Mouse (Mus musculus) heart, embryonic 14.5 days (tissue): Measurements from ENCODE around the gene Pard3. TPM values are rescaled to one million over a fixed set of nuclear protein-coding genes. Genes with fewer than 3 reads are reported as not detected.

Source experiments
- ATAC-seq: fragments of 200-750 bp; cut with Nextera tagmentation; 2 replicates; pipeline ENCODE4 v1.8.0; 2017; ENCODE audit warnings: low read depth, moderate TSS enrichment; ENCODE audit not compliant: insufficient number of reproducible peaks, insufficient read depth, low FRiP score
- H3K27ac ChIP-seq, 2 experiments: fragments of 200-500 bp in 1 of 2; fragments of 300-500 bp in 1 of 2; sonication (generic) in 1 of 2; replicated peaks in 1 of 2; 2 replicates each; pipeline ENCODE4 v1.5.1; 2012 to 2014; ENCODE audit warnings: low read depth in 2 of 2, low read length in 2 of 2, control low read depth in 1 of 2, mild to moderate bottlenecking in 1 of 2, mixed read lengths in 1 of 2; ENCODE audit not compliant: control insufficient read depth in 1 of 2, insufficient read depth in 1 of 2
- H3K27me3 ChIP-seq: fragments of 300-500 bp; sonication (generic); 2 replicates; pipeline ENCODE4 v1.6.1; 2014; ENCODE audit warnings: mild to moderate bottlenecking, low read length, control low read depth; ENCODE audit not compliant: control insufficient read depth, insufficient read depth
- H3K36me3 ChIP-seq: fragments of 300-500 bp; sonication (generic); 2 replicates; pipeline ENCODE4 v1.6.1; 2014; ENCODE audit warnings: mild to moderate bottlenecking, control low read depth, low read length, mixed read lengths; ENCODE audit not compliant: control insufficient read depth, insufficient read depth
- H3K4me1 ChIP-seq, 2 experiments: fragments of 200-500 bp in 1 of 2; fragments of 300-500 bp in 1 of 2; sonication (generic) in 1 of 2; 2 replicates each; pipeline ENCODE4 v1.6.1; 2012 to 2014; ENCODE audit warnings: low read length in 2 of 2, control low read depth in 1 of 2, mixed read lengths in 1 of 2; ENCODE audit not compliant: control insufficient read depth in 2 of 2, insufficient read depth in 2 of 2
- H3K4me2 ChIP-seq: fragments of 300-500 bp; sonication (generic); 2 replicates; pipeline ENCODE4 v1.6.1; 2014; ENCODE audit warnings: mild to moderate bottlenecking, low read length
- H3K4me3 ChIP-seq, 2 experiments: fragments of 200-500 bp in 1 of 2; fragments of 300-500 bp in 1 of 2; sonication (generic) in 1 of 2; 2 replicates each; pipeline ENCODE4 v1.5.1; 2012 to 2014; ENCODE audit warnings: low read length in 2 of 2, mild to moderate bottlenecking in 2 of 2, control low read depth in 1 of 2, low read depth in 1 of 2, moderate library complexity in 1 of 2; ENCODE audit not compliant: control insufficient read depth in 1 of 2, insufficient read depth in 1 of 2
- H3K9ac ChIP-seq: fragments of 300-500 bp; sonication (generic); 2 replicates; pipeline ENCODE4 v1.6.1; 2014; ENCODE audit warnings: mild to moderate bottlenecking, low read length
- H3K9me3 ChIP-seq: fragments of 300-500 bp; sonication (generic); 2 replicates; pipeline ENCODE4 v1.6.1; 2016; ENCODE audit warnings: low read length, control low read depth; ENCODE audit not compliant: control insufficient read depth
- WGBS: fragments of 180-500 bp; shearing (Covaris S2); extraction: QIAGEN DNeasy Blood & Tissue Kit; methylation state at CpG from one replicate; pipeline ENCODE4 v1.1.7; 2014; 5-methylcytosine and 5-hydroxymethylcytosine counted together
- polyA plus RNA-seq: library from polyadenylated mRNA; unstranded; fragments of >200 nt; fragmentation: Nextera tagmentation; extraction: Ambion mirVana; gene quantifications from 2 replicates; pipeline ENCODE4 v1.2.1, GENCODE M21; 2014

The Pard3 gene
- polyA plus RNA-seq, 1 experiment from 2014 or later: 21.2 TPM

DNA sequence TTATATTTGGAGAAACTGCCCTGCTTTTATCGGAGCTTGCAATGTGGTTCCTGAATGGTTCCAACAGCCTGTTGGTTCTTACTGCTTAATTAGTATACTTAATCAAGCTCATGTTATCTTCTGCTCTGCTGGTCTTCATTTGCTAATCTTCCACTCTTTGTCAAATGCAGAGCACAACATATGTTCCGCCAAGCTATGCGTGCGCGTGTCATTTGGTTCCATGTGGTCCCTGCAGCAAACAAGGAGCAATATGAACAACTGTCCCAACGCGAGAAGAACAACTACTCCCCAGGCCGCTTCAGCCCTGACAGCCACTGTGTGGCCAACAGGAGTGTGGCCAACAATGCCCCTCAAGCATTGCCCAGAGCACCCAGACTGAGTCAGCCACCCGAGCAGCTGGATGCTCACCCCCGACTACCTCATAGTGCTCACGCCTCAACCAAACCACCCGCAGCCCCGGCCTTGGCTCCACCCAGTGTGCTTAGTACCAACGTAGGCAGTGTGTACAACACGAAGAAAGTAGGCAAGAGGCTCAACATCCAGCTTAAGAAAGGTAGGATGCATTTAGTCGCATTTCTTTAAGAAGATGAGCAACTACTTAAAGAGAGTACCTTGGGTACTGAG is 307.7 kb downstream of the Pard3 start:
- no peak overlapping the region for H3K27ac ChIP-seq
- no peaks in the 10 kb centered on the region for H3K9me3 ChIP-seq
- no peak for ATAC-seq
- H3K9ac ChIP-seq: no peak overlapping the region
- no peak overlapping the region for H3K4me2 ChIP-seq
- no peak overlapping the region for H3K4me3 ChIP-seq
- H3K27me3 ChIP-seq: no peaks in the 10 kb centered on the region
- H3K36me3 ChIP-seq: peaks cover 30% of the 10 kb centered on the region
- 93% methylated on average over 16 of the region's 16 CpGs for WGBS
- H3K4me1 ChIP-seq: no peaks in the 10 kb centered on the region; a peak in 1 of 4 replicates

DNA sequence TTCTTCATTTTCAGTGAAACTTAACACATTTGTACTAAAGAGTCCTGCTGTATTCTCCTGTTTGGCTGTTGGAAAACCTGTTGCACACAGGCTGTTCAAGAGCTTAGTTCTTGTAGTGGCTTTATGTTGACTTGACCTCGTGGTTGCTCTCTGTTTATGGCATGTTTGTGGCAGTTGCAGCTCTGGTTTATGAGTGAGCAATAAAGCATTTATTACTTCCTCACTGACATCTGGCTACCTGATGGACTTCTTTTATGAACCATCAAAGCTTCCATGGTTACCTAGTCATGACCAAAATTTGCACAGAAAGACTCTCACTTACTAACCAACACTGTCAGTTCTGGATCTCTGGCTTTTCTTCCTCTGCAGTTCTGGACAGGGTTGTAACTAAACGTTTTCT is 314.1 kb downstream of the Pard3 start:
- Histone ChIP-seq H3K4me1 (no peaks in the 10 kb centered on the region; a peak in 1 of 4 replicates), H3K27ac (no peak overlapping the region), H3K9me3 (no peaks in the 10 kb centered on the region), H3K4me2 (no peak overlapping the region), H3K36me3 (peaks cover 33% of the 10 kb centered on the region), H3K9ac (no peak overlapping the region), H3K4me3 (no peak overlapping the region), H3K27me3 (no peaks in the 10 kb centered on the region)
- ATAC-seq: no peak
- WGBS: 73% methylated on average over 2 of the region's 2 CpGs

DNA sequence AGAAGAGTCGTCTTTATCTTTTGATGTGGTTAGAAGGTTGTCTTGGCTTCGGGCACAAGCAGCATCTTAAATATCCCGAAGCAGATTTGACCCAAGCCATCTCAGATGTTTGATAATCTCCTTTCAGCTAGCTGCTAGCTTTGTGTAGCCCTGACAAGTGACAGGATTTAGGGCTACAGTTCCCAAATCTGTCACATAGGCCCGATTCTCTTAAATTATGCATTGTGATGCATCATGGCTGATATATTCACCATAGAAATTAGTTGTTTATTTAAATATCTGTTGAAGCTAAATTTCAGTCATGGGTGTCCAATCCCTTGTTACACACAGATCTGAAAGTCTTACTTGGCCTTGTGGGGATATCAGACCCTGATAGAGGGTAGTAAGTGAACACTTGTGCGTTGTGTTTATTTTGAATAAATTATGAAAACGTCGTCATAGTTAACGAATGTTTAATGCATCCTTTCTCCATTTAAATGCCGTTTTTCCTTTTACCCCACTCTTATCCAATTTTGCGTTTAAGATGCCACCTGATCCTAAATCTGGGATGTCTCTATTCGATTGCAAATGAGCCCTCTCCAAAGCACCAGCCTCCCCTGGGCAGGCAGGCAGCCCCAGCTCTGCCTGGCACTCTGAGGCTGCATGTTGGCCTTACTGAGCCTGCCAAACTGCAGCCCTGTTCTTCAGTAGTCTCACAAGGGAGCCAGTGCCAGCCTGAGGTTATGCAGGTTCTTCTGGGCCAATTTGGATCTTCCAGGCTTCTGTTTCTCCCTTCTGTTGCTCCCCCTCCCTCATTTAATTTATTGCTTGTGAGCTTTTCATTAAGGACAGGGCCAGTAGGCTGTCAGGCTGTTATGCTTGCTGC is 315.5 kb downstream of the Pard3 start:
- Histone ChIP-seq H3K4me2 (no peak overlapping the region), H3K4me1 (no peaks in the 10 kb centered on the region), H3K27me3 (no peaks in the 10 kb centered on the region), H3K27ac (no peak overlapping the region), H3K4me3 (no peak overlapping the region), H3K9me3 (no peaks in the 10 kb centered on the region), H3K9ac (no peak overlapping the region), H3K36me3 (peaks cover 39% of the 10 kb centered on the region)
- no peak for ATAC-seq
- WGBS: 82% methylated on average over 11 of the region's 11 CpGs

DNA sequence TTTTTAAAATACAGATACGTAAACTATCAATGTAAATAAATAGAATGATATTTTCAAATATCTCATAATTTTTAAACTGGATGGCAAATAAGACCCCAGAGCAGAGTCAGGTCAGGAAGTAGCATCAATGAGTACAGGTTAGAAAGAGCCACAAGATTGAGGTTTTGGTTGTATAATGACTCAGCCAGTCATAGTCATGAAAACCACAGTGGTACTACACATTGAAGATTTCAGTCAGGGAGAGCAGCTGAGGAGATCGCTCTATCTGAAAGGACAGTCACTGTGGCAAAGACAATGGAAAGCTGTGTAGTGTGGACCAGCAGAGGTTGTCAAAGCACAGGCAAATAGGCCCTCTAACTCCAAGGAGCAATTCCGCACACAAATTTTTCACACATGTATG is 317.6 kb downstream of the Pard3 start:
- peaks cover 42% of the 10 kb centered on the region for H3K36me3 ChIP-seq
- no peak overlapping the region for H3K4me2 ChIP-seq
- H3K4me1 ChIP-seq: no peaks in the 10 kb centered on the region
- no peaks in the 10 kb centered on the region for H3K27me3 ChIP-seq
- H3K4me3 ChIP-seq: no peak overlapping the region
- no peak overlapping the region for H3K9ac ChIP-seq
- no peak for ATAC-seq
- H3K27ac ChIP-seq: no peak overlapping the region
- WGBS: 93% methylated on average over 3 of the region's 3 CpGs
- H3K9me3 ChIP-seq: no peaks in the 10 kb centered on the region

DNA sequence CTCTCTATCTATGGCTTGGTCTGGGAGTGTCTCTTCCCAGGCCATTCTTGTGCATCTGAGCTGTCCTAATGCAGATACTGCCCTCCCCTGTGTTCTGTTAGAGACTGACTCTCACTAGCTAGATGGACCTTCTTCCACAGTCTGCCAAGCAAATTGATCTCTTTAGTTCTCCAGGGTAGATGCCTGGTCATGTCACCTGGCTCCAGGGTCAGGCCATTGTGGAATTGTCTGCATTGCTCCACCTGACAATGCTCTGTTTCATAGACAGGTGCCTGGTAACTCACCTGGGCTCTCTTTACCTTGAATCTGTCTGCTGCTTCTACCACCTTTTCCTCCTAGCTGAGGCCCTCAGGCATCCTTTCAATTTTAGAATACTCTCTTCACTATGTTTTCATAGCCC is 329.0 kb downstream of the Pard3 start:
- Histone ChIP-seq H3K4me3 (no peak overlapping the region), H3K36me3 (peaks cover 49% of the 10 kb centered on the region)
- ATAC-seq: no peak

DNA sequence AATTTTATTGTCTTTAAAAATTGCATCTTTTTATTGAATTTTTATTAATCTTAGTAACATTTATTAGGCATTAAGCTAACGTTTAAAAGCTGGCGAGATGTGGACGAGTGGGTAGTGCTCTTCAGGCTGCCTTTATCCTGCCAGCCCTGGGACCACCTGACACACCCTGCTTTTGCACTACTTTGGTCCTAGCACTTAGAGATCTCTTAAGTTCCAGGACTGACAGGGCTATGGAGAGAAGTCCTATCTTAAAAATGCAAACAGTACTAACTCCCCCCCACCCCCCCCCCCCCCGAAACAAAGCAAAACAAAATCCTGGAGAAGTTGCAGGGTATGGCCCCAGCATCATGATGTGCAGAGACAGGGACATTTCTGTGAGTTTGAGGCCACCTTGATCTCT is 331.8 kb downstream of the Pard3 start:
- WGBS: 70% methylated on average over 4 of the region's 4 CpGs
- H3K36me3 ChIP-seq: peaks cover 47% of the 10 kb centered on the region
- ATAC-seq: no peak
- H3K4me1 ChIP-seq: no peaks in the 10 kb centered on the region
- H3K4me3 ChIP-seq: no peak overlapping the region
- H3K9me3 ChIP-seq: no peaks in the 10 kb centered on the region
- no peaks in the 10 kb centered on the region for H3K27me3 ChIP-seq
- H3K4me2 ChIP-seq: no peak overlapping the region
- no peak overlapping the region for H3K9ac ChIP-seq
- no peak overlapping the region for H3K27ac ChIP-seq

More for the DNA sequence above, 329.0 kb downstream of the Pard3 start:
- Histone ChIP-seq H3K4me1 (no peaks in the 10 kb centered on the region), H3K9me3 (peaks cover 8% of the 10 kb centered on the region), H3K27ac (no peak overlapping the region), H3K27me3 (no peaks in the 10 kb centered on the region), H3K9ac (no peak overlapping the region), H3K4me2 (no peak overlapping the region)

DNA sequence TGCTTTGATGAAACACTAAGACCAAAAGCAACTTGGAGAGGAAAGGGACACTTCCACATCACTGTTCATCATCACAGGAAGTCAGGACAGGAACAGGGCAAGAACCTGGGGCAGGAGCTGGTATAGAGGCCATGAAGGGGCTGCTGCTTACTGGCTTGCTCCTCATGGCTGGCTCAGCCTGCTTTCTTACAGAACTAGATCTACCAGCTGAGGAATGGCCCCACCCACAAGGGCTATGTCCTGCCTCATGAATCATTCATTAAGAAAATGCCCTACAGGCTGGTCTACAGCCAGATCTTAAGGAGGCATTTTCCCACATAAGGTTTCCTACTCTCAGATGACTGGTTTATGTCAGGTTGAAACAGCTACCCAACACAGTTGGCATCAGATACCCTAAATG is 342.1 kb downstream of the Pard3 start:
- Histone ChIP-seq H3K27ac (no peak overlapping the region), H3K36me3 (peaks cover 35% of the 10 kb centered on the region), H3K9me3 (no peaks in the 10 kb centered on the region), H3K4me2 (no peak overlapping the region), H3K9ac (no peak overlapping the region), H3K4me3 (no peak overlapping the region), H3K4me1 (no peaks in the 10 kb centered on the region), H3K27me3 (no peaks in the 10 kb centered on the region)
- ATAC-seq: no peak
